Mouse (Mus musculus) ES-CJ7 (cell line): ENCODE results near the gene Asrgl1.
"Not testable (repeated sequence)": the region's sequence is repeated elsewhere in the genome, so short reads cannot be mapped to it uniquely, and the experiment has no call there.

Experiments
- DNase-seq: peaks from one replicate; pipeline ENCODE4 v3.0.0; 2011; ENCODE audit warnings: low read depth, low spot score

Asrgl1 gene

GRCm38 (mm10) chr19:9135512-9136331 is at the start of gene Asrgl1:
Gene Asrgl1 (minus strand): TSS chr19:9135636.
- DNase-seq = peak; percentile 89

- no peak for DNase-seq
Measured at GRCm38 (mm10) chr19:9146214-9146613, 10.8 kb upstream of the Asrgl1 start.

DNA sequence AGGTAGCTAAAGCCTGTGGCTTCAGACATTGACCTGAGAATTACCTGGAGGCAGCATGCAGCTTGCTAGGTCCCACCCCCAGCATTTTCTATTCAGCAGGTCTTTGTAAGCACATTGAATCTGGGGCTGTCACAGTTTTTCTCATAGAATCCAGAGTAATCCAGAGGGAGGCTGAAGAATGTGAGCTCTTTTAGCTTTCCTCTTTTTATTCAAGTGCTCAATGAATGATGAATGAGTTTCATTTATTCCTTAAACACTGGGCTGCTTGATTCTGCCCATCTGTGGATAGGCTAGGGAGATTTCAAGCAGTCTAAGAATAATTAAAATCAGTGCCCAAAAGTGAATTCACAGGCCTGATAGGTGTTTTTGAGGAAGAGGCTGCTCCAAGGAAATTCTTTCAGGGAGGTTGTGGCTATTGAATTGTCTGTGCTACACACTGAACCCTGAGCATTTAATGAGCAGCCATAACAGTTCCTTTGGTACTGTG is 8.2 kb upstream of the Asrgl1 start:
- DNase-seq = no peak

DNA sequence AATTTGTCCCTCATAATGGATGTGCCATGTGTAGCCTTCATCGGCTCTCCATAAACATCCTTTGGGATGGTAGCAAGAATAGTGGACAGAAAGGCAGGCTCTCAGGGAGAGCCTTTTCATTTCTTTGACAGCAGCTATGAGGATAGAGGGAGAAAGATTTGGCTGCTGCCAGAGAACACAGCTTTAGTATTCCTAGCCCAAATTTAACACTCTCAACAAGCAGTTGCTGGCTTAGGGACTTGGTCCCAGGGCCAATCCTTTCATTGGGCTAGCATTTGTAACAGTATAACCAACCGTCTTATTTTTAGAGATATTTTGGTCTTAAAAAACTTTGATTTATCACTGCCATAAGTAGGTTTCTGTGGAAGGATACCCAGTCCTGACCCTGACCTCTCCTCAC is 7.8 kb upstream of the Asrgl1 start:
- no peak for DNase-seq

GRCm38 (mm10) chr19:9140361-9140760 is 4.9 kb upstream of the Asrgl1 start:
- DNase-seq = not testable (repeated sequence)

- no peak for DNase-seq
Measured at GRCm38 (mm10) chr19:9137159-9137558, 1.7 kb upstream of the Asrgl1 start.

DNA sequence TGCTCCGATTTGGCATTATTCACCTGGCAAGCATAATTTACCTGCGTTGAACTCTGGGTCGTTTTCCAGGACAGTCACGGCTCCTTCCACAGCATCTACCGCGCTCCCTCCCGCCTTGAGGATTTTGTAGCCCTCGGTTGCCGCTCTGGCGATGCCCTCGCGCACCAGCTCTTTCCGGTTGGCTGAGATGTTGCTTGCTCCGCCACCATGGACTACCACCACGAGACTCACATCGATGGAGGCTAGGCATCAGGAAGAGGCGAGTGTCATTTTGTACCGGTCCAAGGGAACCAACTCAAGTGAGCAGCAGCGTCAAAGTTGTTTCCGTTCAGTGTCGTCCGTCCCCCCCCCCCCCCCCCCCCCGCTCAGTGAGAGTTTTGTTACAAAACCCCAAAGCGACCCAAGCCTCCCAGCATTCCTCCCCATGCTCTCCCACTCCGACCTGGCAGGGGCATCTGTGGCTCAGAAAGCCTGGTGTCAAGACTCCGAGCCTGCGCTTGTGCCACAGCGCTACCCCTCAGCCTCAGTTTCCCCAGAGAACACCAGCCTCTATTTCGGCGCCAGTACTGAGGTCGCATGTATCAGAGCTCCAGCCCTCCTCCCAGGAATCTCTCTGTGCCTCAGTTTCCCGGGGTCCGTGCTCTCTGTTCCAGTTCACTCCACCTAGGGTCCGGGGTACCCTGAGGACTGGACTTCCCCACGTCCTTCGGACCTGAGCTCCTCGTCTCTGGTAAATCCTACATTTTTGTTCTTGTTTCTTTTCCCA is 507 bp downstream of the Asrgl1 start:
- DNase-seq = peak; percentile 37

DNA sequence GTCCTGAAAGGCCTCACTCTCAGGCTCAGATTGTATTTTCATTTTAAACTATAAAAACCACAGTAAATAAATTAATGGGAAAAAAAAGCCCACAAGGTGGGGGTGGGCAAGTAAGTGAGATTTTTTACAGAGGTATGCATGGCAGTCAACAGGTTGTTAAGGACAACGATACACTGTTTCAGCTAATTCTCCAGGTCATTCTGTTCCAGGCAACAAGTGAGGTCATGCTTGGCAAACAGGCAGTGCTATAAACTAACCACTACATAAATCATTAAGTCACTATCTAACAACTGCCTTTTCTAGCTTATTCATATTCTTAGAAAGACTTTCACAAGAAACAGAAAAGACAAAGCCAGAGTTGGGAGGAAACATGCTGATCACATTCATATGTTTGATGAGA is 5.4 kb downstream of the Asrgl1 start:
- DNase-seq = no peak

GRCm38 (mm10) chr19:9128499-9129194 is 6.8 kb downstream of the Asrgl1 start:
- no peak for DNase-seq

DNA sequence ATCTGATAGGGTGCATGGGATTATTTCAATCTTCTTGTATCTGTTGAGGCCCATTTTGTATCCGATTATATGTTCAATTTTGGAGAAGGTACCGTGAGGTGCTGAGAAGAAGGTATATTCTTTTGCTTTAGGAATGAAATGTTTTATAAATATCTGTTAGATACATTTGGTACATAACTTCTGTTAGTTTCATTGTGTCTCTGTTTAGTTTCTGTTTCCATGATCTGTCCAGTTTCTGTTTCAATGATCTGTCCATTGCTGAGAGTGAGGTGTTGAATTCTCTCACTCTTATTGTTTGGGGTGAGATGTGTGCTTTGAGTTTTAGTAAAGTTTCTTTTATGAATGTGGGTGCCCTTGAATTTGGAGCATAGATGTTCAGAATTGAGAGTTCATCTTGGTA is 11.4 kb downstream of the Asrgl1 start:
- not testable (repeated sequence) for DNase-seq

GRCm38 (mm10) chr19:9122390-9122789 is 13.0 kb downstream of the Asrgl1 start:
- no peak for DNase-seq

- DNase-seq = no peak
Measured at GRCm38 (mm10) chr19:9119655-9120425, 15.6 kb downstream of the Asrgl1 start.

GRCm38 (mm10) chr19:9117275-9117674 is 18.2 kb downstream of the Asrgl1 start:
- DNase-seq = no peak

DNA sequence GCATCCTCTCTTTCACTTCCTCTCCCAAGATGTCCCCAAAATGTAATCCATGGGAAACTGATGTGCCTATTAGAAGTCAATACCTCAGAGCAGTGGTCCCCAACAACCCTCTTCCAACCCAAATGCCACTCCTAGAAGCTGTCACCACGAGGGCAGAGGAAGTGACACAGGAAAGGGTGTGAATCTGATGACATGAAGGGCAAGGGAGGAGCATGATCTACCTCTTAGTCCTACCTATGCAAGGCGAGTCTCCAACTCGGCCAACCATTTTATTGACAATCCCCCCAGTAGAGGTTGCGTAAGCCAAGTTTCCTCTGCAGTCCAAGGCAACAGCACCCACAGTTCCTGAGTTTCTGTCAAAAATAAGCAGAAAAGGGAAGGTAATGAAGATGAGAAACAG is 19.2 kb downstream of the Asrgl1 start:
- DNase-seq = no peak

DNA sequence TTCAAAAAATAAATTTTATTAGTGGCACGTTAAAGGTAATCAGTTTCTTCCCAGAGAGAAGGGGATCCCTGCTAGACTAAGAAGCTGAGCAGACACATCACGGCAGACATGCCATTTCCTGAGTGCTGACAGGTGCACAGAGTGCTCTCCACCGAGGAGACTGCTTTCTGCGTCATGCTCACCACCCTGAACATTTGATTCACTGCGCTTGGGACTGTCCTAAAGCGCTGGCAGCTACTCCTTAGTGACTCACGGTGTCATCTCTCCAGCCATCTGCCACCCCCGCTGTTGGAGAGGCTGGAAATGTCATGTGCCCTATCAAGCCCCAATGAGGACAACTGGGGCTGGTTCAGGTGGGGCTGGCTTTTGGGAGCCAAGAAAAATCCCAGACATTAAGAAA is 23.4 kb downstream of the Asrgl1 start:
- DNase-seq = no peak

DNA sequence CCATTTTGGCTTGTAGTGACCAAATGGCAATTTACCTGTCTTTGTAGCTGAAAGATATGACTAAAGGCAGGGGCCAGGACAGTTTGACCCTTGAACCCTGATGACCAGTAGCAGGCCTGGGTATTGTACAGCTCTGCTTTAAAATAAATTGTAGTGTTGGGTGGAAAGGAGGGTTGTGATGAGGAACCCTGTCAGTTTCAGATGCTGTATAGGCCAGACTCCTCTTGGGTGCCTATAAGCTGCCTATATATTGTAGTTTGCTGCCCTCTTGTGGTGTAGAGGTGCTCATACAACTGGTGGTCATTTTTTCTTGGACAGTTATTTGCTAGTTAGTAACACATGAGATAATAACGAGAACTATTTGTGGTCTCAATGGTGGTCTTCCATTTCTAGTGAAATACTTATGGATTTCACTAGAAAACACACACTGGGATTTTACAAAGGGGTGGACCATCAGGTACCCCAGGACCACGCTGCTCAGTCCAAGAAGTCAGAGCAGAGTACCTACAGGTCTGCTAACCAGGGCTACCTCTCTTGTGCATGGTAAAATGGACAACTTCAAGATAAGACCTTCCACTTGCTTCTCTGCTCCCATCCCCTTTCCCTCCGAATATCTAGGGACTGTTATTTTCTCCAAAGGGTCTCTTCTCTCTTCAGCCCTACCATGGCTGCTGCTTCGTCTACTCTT is 25.1 kb downstream of the Asrgl1 start:
- DNase-seq = peak; percentile 71

GRCm38 (mm10) chr19:9108536-9108935 is 26.9 kb downstream of the Asrgl1 start:
- DNase-seq = no peak

DNA sequence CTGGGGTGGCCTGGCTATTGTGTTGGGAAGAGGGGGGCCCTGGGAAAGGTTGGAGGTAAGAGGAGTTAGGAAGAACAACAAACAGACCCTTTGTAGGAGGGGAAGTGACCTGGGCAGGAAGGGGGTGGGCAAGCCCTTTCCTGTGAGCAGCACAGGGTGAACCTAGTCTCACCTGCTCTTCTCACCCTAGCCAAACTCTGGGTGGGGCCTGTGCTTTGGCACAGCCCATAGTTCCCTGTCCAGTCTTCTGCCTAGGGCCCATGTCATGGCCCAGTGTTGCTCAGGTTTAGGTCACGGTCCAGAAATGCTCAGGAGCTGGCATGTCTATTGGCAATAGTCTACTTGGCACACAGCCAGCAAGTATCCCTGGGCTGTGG is 28.1 kb downstream of the Asrgl1 start:
- no peak for DNase-seq

GRCm38 (mm10) chr19:9106751-9107378 is 28.6 kb downstream of the Asrgl1 start:
- no peak for DNase-seq

GRCm38 (mm10) chr19:9106096-9106495 is 29.3 kb downstream of the Asrgl1 start:
- no peak for DNase-seq
